Mouse (Mus musculus) c-Kit-positive CD71-positive TER-119-positive erythroid progenitor cells, embryonic 14.5 days (primary cell): Measurements from ENCODE around the gene Pan3.
"Not testable (repeated sequence)": the region's sequence is repeated elsewhere in the genome, so short reads cannot be mapped to it uniquely, and the experiment has no call there.

Source experiments
- DNase-seq: peaks from one replicate; pipeline ENCODE4 v3.0.0-alpha.2; 2013; ENCODE audit warnings: low spot score

The Pan3 gene

DNA sequence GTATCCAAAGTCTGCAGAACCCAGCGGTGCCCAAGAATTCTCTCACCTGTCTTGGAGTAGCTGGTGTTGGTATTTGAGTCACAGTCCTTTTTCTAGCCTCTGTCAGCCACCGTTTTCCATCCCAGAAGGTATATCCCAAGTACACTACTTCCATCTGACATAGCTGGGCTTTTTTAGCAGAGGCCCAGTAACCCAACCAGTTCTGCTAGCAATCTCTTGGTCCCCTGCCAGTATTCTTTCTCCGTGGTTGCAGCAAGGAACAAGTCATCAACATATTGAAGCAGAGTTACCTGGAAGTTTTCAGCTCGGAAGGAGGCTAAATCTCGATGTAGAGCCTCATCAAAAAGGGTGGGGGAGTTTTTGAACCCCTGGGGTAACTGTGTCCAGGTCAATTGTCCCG, 127.7 kb downstream of the Pan3 start:
- DNase-seq: not testable (repeated sequence)

DNA sequence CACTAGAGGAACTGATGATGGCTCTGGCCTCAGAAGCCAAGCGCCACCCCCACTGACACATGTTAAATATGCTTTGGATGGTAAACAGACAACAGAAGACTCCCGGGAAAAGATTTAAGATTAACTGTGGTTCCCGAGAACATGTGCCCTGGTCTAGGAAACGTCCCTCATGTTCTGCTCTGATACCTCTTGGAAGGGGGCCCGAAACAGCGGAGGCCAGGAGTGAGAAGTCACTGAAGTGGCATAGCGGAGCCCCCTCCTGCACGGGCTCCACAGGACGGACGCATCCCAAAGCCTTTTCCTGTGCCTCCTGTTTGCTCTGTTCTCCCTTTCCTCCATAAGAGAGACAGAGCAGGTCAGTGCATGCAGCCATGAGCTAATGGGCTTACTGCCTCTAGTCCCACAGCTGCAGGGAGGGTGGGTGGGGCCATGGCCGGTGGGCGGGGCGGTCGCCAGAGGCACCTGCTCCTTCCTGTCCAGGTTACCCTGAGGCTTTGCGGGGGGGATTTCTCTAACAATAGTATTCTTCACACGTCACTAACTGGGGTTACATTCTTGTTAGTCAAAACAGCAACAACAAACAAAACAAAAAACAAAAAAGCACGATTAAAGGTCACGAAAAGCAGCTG, 133.7 kb downstream of the Pan3 start:
- DNase-seq: no peak

- no peak for DNase-seq
Measured at GRCm38 (mm10) chr5:147564140-147564590, 134.2 kb downstream of the Pan3 start.

- no peak for DNase-seq
Measured at GRCm38 (mm10) chr5:147565444-147565843, 135.5 kb downstream of the Pan3 start.

DNA sequence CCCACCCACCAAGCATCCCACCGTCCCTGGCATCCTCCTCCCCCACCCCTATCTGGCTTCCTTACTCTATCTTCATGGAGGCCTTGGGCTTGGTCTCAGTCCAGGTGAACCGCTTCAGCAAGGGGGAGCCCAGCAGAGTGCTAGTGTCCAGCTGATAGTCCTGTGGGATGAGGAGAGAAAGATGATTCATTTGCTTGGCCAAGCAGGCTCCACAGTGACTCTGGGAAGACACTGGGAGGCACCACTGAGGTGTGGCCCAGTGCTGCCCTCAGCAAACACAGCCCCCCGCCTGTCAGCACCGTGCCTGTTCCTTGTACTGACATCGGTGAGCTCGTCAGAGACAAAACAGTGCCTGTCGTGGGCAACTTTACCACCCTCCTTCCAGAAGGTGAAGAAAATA, 136.4 kb downstream of the Pan3 start:
- DNase-seq: no peak

GRCm38 (mm10) chr5:147572695-147573094, 142.7 kb downstream of the Pan3 start:
- no peak for DNase-seq

DNA sequence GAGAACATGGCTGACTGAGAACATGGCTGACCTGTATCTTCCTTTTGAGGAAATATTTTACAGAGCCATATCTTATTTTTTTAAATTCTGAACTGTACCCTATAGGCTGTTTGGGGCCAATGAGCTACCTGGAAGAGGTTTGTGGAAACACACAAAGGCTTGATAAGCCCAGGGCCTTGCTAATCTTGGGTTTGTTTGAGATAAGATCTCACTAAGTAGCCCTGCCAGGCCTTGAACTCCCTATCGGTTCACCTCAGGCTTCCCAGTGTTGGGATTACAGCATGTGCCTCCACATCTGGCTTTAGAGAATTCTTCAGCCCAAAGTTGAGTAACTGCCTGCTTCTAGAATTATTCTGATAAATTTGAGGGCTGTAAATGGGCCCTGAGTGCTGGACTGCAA, 143.6 kb downstream of the Pan3 start:
- no peak for DNase-seq

DNA sequence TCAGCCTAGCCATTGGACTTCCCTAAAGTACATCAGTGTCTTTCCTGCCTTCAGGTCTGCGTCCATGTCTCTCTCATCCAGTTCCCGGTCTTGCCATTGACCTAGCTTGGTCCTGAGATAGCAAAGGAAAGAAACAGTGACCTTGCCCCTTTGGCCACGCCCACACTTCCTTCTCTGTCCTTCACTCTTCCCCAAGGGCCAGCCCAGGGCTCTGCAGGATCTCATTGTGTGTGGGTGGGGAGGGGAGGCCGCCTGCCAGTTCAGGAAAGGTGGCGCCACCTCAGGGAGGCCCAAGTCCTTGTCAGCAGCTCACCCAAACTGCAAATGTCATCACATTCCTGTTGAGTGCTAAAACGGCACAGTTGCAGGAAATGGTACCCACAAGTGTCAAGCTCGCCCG, 144.6 kb downstream of the Pan3 start:
- no peak for DNase-seq

DNA sequence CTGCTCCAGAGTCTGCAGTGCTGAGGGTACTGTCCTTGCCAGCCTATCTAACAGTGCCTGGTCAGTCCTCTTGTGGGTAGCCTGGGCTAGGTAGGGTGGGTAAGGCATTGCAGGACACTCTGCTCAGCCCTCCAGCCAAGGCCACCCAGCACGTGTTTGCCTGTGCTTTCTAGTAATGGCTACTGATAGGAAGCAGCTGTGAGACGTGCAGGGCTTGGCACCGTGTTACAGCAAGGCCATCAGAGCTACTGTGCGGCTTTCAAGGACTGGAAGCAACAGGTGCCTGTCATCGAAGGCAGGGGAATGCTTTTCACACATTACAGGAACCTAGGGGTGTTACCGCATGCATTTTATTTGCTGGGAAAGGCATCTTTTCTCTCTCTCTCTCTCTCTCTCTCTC, 147.0 kb downstream of the Pan3 start:
- no peak for DNase-seq

- DNase-seq: no peak
Measured at GRCm38 (mm10) chr5:147579148-147579547, 149.2 kb downstream of the Pan3 start.

GRCm38 (mm10) chr5:147579691-147580090, 149.7 kb downstream of the Pan3 start:
- no peak for DNase-seq

GRCm38 (mm10) chr5:147580181-147580580, 150.2 kb downstream of the Pan3 start:
- no peak for DNase-seq

DNA sequence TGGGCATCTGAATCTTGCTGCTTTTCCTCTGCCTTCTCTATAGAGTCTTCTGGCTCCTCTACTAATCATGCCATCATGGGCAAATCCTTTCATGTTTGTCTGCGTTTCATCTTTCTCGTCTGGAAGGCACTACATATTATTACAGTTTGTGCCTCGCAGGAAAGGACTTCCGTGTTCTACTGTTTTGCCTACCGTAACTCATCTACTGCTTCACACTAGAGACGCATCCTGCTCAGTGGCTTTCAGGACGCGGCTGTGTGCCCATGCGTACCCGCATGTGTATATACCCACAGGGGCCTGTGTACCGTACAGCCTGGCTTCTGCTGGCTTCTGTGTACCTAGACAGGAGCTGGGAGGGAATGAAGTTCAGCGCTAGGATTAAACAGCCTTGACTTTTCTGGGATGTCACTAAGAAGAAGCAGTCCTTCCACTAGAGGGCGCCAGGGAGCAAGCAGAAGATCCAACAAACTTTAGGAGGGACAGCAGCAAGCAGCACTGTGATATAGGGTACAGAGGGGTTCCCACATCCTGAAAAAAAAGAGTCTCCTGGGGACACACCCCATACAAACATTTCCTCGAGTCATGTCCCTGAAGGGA, 153.8 kb downstream of the Pan3 start:
- DNase-seq: peak; percentile 52

DNA sequence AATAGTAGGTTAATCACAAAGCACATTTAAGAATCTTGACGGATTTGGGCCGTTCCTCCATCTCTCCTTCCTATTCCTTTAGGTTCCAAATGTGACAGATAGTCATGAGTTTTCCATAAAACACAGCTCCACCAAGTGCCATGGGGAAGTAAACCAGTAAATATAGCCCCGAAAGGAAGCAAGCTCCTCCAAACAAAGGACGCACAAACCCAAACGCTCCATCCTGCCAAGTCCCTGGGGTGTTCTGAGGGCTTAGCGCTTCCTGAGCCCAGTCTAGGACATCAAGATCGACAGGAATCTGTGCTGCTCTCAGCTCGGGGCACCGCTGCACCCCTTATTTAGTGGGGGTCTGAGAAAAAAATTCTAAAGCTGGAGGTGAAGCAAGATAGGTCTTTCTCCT, 154.7 kb downstream of the Pan3 start:
- DNase-seq: no peak

DNA sequence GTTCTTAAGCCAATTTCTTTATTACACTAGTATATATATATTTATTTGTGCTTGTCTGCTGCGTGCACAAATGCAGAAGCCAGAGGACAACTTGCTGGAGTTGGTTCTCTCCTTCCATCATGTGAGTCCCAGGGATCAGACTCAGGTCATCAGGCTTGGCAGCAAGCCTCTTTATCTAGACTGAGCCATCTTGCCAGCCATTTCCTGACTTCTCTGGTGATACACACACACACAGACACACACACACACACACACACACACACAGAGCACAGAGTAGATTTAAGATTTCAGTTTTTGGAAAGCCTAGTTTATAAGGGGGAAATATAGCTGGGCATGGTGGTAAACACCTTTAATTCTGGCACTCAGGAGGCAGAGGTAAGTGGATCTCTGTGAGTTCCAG, 155.1 kb downstream of the Pan3 start:
- DNase-seq: no peak

GRCm38 (mm10) chr5:147589814-147590213, 159.9 kb downstream of the Pan3 start:
- DNase-seq: no peak

DNA sequence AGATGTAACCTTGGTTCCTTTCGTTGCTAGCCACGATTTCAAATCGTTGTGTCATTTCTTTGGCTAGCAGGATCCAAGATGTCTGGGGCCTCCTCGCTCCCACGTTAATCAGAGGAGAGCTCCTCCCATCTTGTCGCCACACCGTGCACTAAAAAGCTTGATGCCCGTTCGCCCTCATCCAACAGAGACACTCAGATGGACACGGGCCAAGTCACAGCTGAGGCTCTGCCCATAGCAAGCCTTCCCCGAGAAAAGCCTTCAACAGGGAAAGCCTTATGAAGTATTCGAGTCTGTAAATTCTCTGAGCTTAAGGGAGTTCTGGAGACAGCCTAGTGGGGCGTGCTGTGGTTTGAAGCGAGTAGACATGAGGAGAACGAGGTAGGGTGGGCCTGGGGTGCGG, 167.9 kb downstream of the Pan3 start:
- no peak for DNase-seq
